Mouse (Mus musculus): ENCODE results near the gene Hspb7.

The Hspb7 gene

DNA sequence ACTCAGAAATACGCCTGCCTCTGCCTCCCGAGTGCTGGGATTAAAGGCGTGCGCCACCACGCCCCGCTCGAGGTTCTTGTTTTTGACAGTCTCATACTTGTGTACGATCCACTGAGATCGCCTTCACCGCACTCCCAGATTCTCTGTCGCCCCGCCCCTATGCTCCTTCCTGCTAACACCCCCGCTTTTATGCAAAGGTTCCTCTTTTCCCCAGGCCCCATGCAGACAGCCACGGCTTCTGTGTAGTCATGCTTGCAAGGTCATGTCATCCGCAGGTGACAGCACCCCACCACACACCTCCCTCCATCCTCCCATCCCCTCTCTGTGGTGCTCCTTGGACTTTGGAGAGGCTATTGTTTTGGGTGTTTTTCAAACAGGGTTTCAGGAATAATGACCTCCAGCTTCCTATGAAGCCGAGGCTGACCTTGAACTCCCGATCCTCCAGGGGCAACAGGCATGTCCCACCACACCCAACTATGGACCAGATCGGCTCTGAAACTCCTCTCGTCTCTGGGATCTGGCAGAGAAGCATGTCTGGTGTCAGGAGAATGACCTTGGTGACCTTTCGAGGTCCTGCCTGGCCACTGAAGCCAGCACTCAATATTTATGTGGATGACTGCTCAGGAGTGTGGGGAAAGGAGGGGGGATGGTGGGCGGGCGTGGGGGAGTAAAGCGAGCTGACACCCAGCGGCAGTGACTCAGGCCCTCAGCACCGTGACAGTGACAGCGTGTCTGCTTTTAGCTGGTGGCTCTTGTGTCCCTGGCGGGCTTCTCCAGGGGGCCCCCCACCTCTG, 984 bp upstream of the Hspb7 start:
- in situ Hi-C loops (cut with MboI), result no loop called here

DNA sequence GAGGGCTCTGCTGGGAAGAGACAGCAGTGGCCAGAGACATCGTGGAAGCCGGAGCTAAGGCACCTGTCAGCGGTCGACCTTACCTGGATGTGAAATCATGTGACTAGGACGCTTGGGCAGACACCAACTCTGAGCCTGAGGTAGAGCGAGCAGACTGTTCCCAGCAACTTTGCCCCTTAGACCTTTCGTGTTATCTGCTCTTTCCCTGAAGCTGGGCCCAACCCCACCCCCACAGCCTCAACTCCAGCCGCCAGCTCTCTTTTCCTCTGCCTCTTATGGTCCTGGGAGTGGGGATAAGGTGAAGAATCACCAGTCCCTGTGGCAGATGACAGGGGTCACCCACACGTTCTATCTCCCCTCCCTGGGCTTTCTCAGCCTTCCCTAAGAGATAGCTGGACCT, 307 bp downstream of the Hspb7 start:
- in situ Hi-C loops (cut with MboI), result no loop called here

DNA sequence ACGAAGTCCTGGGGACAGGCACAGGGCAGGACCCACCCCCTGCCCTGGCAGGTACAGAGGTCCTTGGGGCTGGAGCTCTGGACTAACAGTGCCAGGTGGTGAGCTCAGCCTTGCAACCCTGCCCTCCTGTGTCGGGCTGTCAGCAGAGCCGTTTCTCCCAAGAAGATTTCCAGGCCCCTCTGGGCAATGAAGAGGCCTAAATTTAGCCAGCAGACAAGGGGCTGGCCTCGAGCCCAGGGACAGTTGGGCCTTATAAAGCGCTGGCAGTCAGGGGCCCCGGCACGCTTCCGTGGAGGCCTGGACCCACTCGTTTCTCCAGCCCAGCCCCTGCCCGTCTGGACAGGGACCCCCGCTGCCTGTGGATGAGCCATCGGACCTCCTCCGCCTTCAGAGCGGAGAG, 844 bp downstream of the Hspb7 start:
- in situ Hi-C loops (cut with MboI), result no loop called here

DNA sequence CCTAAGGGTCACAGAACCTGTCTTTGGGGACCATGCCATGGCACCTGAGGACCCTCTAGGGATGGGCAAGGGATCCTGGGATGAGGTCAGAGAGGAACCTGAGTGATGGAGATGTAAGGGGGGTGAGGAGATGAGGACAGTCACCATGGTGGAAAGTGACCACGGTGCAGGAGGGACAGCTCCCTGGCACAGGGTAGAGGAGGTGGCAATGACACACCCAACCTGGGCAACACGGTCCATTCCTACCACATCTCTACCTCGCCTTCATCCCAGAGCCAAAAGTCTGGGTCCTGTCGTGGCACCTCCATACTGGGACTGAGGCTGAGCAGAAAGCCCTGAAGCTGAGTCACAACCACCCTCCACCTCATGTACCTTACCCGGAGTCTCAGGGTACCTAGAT, 2.3 kb downstream of the Hspb7 start:
- in situ Hi-C loops (cut with MboI), result no loop called here

DNA sequence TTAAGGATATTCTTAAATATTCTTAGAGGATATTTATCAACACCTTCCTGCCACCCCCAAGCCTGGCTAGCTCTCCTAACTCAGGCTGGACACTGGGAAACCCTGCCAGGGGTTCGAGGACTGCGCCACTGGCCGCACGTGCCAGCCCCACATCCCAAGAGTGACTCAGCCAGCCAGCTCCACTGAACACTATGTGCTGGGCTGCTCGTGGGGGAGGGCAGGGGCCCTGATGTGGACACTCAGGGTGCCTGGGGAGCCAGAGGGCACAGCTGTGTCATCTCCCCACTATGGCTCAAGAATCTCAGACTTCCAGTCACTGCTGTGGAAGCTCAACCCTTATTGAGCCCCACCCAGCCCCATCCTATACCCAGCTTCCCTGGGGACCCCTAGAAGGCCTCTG, 2.7 kb downstream of the Hspb7 start:
- in situ Hi-C loops (cut with MboI), result no loop called here

DNA sequence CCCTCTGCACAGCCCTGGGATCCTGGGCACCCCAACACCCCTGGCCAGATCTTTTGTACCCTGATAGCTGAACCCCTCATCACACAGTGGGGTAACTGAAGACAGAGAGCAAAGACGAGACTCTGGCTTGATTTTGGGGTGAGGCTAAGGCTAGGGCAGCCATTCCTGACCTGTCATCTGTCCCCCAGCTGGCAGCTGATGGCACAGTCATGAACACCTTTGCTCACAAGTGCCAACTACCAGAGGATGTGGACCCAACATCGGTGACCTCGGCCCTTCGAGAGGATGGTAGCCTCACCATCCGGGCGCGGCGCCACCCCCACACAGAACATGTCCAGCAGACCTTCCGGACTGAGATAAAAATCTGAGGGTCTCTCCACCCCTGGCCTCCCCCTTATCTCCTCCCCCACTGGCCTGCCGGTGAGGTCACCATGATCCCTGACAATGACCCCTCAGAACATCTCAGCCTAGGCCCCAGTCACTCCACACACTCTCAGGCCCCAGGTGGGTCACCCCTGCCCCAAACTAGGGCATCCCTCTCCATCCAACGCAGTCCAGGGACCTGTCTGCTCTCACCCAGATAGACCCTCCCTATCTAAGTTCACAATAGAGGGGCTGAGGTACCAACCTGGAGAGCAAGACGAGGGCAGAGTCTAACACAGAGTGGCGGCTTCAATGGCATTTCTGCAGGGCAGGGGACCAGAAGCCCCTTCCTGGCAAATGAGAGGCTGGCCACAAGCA, 3.3 kb downstream of the Hspb7 start:
- in situ Hi-C loops (cut with MboI), result no loop called here

DNA sequence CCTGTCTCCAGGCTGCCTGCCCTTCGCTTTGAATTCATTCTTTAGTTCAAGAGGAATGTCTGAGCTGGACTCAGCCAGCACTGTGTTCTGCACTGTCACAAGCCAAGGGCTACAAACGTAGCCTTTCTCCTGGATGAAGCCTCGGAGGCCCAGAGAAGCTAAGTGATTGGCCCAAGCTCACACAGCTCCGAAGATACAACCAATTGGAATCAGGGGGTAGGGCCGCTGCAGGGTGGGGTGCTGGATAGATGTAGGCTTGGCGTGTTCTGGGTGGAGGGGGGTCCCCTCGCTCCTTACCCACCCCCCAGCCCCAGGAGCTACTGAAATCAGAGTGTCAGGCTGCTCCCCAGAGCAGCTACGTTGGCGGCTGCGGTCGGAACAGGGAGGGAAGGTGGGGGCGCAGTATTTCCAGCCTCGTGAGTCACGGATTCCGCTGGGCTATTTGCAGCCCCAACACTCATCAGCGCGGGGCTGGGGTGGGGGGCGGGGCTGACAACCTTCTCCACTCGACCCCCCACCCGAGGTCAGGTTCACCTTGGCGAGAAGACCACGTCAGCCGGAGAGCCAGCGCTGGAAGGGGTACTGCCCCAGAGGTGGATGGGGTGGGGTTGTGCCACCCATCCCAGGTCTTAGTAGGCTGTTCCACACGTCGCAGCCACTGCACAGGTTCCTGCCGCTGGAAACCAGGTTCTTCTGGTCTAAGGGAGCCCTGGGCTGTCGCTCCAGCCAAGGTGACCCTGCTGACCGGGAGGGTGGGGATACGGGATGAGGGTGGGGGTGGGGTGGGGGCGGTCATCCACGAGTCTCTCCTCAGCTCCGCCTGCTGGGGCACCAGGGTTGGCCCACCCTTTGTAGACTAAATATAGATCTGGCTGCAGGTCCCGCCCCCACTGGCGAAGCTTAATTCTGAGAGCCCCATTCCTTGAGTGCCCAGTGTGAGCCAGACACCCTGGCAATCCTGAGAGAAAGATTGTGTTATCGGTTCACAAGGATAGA, 5.2 kb downstream of the Hspb7 start:
- in situ Hi-C loops (cut with MboI), result no loop called here

DNA sequence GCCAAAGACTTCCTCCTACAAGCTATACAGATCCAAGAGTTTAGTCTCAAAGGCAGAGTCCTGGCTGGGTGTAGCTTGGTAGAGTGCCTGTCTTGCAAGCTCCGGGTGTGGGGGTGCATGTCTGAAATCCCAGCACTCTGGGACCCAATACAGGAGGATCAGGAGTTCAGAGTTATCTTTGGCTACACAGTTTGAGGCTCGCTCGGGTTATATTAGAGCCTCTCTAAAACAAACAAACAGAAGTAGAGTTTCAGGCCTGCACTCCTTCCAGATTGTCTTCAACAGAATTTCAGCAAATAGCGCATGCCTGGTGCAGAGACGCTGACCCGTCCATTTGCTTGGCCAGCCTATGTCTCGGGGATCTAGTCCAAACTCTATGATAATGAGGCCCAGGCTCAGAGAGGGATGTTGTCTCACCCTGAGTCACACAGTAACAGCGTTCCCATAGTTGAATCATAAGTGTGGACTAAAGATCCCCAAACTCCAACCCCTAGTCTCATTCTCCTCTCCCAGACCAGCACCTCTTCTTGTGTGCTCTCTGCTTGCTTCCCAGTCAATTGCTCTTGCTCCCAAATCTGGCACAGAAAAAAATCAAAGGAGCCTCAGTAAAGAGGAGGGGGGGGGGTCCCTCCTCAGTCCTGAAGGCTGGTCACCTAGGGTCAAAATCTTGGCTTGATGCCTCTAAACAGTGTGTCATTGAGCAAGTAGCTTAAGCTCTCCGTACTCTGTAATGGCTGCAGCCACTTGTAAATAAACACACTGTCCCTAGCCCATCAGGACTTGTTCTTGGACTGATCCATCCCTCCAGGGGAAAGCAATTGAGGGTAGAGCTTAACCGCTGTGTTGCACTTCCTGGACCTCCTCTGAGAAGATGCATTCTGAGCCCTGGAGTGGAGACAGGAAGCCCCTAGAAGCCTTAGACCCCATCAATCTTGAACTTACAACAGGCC, 6.5 kb downstream of the Hspb7 start:
- in situ Hi-C loops (cut with MboI), result no loop called here

DNA sequence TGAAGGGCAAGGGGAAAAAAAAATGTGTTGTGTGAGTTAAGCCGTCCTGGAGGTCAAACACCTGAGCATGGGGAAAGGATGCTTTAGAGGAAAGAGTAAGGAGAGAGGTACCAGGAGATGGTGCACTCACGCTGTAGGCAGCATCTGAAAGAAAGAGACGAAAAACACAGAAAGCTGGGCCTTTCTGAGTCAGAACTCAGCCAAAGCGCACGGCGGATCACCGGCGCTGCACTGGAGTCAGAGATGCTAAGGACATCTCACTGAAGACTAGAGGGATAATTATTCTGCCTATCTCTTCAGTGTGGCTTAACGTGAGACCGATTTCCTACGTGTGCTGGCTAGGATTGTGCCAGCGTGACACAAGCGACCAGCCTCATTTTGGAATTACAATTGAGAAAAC, 7.3 kb downstream of the Hspb7 start:
- in situ Hi-C loops (cut with MboI), result no loop called here

DNA sequence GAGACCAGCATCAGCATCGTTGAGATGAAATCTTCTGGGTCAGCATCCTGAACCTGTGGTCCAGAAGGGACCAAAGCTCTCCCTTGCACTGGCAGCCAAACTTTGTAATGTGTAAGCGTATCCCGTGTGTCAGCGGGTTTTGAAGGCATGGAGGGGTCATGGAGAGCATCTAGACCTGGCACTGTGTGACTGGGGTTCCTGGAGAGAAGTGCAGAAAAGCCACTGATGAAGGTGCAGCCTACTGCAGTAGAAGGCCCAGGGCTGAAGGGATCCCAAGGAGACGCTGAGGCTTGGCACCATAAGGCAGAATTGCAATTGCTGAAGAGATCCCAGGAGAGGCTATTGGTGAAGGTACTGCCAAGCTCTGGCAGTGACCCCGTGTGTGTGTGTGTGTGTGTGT, 8.8 kb downstream of the Hspb7 start:
- in situ Hi-C loops (cut with MboI), result no loop called here

DNA sequence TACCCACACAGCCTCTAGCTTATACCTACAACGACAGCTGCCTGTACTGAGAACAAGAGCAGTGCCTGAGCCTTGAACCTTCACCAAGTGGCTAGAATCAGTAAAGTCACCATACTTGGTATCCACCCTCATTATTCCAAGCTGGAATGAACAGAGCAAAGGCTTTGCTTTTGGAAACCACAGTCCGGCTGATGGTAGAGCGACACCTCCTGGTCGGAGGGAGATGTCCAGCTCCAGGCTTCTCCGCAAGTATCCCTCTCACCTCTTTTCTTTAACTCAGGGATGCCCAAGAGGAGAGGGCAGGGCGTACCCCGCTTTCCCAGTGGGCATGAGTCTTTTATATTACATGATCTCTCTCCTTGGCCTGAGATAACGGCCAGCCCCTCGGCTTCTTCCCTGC, 9.3 kb downstream of the Hspb7 start:
- in situ Hi-C loops (cut with MboI), result loop anchor here (10.0 kb wide), 1 partner anchor 135 kb away; no protein-coding TSS in a partner anchor

DNA sequence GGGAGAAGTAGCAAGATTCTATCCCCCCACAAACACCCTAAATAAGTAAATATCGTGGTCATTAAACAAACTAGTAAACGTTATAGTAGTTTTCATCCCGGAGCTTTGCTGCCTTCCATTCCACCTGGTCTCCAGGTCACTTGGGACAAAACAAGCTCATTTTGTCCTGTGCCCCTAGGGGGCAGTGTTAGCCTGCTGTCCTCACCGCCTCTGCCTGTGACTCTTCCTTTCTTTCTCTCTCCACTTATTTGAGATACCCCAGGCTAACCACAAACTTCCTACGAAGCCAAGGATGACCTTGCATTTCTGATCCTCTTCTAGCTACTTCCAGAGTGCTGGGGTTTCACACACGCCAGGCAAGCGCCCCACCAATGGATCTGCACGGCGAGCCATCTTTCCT, 10.4 kb downstream of the Hspb7 start:
- in situ Hi-C loops (cut with MboI), result loop anchor here (10.0 kb wide), 1 partner anchor 134 kb away; no protein-coding TSS in a partner anchor

DNA sequence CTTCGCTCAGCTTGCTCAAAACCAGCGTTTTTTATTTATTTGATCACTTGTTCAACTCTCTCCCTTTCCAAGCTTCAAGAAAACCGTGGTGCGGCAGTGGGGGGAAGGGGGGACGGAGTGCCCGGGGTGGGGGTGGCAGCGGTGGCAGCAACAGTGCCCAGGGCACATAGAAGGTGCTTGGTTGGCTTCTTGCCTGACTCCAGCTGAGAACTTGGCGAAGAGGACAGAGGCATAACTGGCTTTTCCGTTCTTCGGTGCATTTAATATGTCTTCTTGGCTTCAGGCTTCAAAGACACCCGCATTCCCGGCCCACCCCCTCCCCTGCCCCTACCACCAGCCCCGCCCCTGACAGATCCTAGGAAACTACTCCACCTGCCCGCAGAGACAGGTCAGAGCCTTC, 12.1 kb downstream of the Hspb7 start:
- in situ Hi-C loops (cut with MboI), result loop anchor here (10.0 kb wide), 1 partner anchor 132 kb away; no protein-coding TSS in a partner anchor

DNA sequence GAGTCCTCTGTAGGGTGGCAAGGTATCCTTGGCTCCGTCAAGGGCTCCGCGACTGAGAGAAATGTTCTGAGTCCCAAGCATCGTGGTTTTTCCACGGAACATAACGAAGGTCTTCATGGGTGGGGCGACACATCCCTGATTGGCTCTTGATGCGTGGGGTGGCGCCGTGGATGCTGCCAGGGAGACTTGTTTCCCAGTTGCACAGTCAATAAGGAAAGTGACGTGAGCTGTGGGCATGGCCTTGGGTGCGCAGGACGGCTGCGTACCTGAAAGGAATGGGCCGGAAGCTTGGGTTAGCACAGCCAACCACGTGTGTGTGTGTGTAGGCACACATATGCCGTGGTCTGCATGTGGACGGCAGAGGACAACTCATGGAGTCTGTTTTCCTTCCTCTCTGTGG, 12.6 kb downstream of the Hspb7 start:
- in situ Hi-C loops (cut with MboI), result loop anchor here (10.0 kb wide), 1 partner anchor 132 kb away; no protein-coding TSS in a partner anchor

DNA sequence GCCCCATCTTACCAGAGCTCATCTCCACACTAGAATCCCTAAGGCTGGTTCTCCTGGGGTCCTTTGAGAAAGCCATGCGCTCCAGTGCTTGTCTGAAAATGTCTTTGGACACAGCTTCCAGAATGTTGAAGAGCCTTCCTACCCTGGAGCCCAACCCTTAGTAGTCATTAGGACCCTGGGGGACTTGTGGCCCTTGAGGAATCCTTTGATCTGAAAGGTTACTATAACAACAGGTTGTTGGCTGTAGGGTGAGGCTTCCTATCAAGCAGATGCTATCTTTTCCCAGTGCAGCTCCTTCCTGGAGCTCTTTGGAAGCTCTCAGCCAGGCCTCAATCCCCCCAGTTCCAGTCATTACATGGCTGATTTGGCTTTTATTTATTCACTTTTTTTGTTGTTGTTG, 15.4 kb downstream of the Hspb7 start, which contains the start of gene Srarp:
Gene Srarp (minus strand): TSS at position 132 of the 400 bp plus-strand sequence.
- in situ Hi-C loops (cut with MboI), result loop anchor here (10.0 kb wide), 1 partner anchor 129 kb away; no protein-coding TSS in a partner anchor

DNA sequence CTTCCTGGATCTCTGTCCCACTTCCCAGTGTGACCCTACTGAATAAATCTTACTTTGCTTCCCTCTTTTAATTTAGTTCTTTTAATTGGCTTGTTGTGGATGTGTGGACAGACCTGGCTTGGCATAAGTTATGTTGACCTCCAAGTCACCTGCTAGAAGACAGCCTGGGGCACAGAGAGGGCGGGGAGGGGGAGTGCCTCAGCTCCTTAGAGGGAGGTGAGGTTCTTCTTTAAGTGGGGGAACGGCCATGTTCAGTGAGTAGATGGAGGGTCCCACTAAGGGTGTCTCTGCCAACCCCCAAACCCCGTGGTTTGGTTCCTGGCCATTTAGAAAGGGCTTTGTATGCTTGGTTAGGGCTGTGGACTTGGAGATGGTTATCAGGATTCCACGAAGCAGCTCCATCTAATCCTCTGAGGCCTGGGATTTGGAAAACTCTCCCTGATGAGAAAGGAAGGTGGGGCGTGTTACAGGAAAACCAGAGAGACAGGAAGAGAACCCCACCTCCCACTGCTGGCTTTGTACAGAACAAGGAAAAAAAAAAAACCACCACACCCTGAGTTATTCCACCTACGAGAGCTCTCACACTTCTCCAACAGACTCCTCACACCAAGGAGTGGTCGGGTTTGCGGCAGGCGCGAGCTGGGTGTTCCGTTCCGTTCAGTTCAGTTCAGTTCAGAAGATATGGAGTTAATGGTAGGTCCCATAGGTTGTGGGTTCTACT, 18.7 kb downstream of the Hspb7 start:
- in situ Hi-C loops (cut with MboI), result loop anchor here (10.0 kb wide), 1 partner anchor 126 kb away; no protein-coding TSS in a partner anchor

DNA sequence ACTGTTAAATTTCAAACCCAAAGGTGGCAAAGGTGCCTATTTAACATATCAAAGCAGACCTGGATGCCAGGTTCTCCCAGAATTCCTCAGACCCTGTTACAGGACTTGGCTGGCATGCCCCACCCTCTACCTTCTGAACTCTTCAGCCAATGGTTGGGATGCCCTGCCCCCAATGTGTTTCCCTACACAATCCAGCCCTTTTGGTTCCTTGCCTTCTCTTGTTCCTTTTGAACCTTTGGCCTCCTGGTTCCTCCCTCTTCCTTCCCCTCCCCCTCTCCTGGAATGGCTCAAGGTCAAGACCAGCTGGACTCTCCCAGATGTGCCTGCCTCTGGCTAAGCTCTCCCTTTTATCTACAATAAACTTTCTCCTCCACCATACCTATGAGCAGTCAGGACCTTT, 20.3 kb downstream of the Hspb7 start:
- in situ Hi-C loops (cut with MboI), result no loop called here

DNA sequence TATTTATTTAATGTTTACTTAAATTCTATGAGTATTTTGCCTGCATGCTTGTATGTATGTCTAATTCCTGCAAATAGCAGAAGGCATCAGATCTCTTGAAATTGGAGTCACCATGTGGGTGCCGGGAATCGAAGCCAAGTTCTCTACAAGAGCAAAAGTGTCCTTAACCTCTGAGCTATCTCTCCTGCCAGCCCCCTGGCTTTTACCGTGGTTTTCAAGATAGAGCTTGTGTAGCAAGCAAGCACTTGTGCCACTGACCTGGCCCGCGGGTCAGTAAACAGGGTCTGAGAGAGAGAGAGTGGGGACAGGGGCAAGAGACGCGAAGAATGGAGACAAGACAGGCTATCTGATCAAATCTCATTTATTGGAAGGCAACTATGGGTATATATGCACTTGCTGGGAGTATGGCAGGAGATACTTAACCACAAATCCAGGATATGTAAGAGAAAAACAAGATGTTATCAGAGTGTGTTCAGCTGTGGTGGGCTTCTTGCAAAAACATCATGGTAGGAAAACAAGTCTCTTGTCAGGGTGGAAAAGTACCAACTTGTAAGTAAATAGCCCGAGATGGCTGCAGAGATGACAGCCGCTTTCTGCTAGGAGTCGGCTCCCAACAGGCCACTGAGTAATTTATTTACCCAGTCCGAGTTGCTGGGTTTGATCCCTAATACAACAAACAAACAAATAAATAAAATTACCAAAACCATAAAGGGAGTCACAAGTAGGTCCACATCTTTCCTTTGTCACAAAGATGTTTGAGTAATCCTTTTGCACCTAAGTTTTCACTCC, 23.3 kb downstream of the Hspb7 start:
- in situ Hi-C loops (cut with MboI), result no loop called here

All from mature B cell (primary cell).